Mouse (Mus musculus): ENCODE data around the gene Llph.

Llph gene

DNA sequence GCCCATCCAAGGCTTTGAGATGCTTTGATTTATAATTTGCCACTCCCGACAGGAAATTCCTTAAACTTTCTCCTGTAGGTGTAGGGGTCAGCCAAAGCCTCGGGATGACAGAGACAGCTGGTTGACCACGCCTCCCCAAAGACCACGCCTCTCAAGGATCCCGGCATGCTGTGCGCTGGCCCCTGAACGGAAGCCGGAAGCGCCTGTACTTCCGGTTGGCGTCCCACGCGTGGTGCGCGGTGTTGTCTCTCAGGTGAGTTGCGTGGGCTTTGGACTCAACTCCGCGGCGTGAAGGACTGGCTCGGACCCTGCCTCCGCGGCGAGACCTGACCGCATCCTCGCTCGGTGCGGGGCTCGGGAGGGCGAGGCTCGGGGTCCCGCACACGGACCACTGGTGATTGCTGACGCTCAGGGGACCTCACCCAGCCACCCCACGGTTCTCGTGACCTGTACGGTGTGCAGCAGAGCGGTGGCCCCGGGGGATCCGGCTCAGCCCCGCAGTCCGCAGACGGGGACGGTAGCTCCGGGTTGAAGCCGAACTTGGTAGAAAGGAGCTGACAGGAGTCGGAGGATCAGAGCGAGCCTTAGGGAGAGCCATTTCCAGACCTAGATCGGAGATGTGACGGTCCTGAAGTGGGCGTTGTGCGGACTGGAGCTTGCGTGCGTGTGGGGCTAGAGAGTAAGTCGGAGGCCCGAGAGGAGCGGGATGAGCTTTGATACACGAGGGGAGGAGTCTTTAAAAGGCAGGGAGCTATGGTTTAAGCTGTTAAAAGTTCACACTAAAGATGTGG is at the start of gene Llph:
Llph (plus strand) TSS at position 200 of the 791 bp plus-strand sequence.
- Histone ChIP-seq H3K27me3 (ENCODE audit: insufficient read depth, low read length) (no peaks in the 10 kb centered on the region), H3K9me3 (ENCODE audit: low read length) (no peaks in the 10 kb centered on the region), H3K36me3 (ENCODE audit: insufficient read depth, low read length) (peaks cover 45% of the 10 kb centered on the region), H3K4me3 (replicated peaks; ENCODE audit: low read length) (peak within 1 kb of the TSS; percentile 100), H3K4me1 (replicated peaks; ENCODE audit: low read depth, low read length) (peaks cover 40% of the 10 kb centered on the region)
- no peak for TF ChIP-seq NANOG (IDR thresholded peaks at IDR 0.05; ENCODE audit: borderline replicate concordance, low read length)
- TF ChIP-seq POU5F1 (IDR thresholded peaks at IDR 0.05; ENCODE audit: borderline replicate concordance, low read length) = no peak
- no peak for TF ChIP-seq CTCF (conservative IDR thresholded peaks at IDR 0.05; ENCODE audit: low read length)

- Histone ChIP-seq H3K4me3 (replicated peaks; ENCODE audit: low read length) (no peak overlapping the region), H3K9me3 (ENCODE audit: low read length) (peaks cover 11% of the 10 kb centered on the region), H3K36me3 (ENCODE audit: insufficient read depth, low read length) (0 out of 2 replicates have a peak, but pooled peaks cover 3% of the 10 kb centered on the region), H3K4me1 (replicated peaks; ENCODE audit: low read depth, low read length) (no peaks in the 10 kb centered on the region), H3K27me3 (ENCODE audit: insufficient read depth, low read length) (no peaks in the 10 kb centered on the region)
- TF ChIP-seq NANOG (IDR thresholded peaks at IDR 0.05; ENCODE audit: borderline replicate concordance, low read length) (no peak), CTCF (conservative IDR thresholded peaks at IDR 0.05; ENCODE audit: low read length) (no peak), POU5F1 (IDR thresholded peaks at IDR 0.05; ENCODE audit: borderline replicate concordance, low read length) (no peak)
Measured at GRCm38 (mm10) chr10:120182887-120183286, 44.0 kb upstream of the Llph start.

GRCm38 (mm10) chr10:120183342-120183741 is 43.5 kb upstream of the Llph start:
- no peaks in the 10 kb centered on the region for H3K4me1 ChIP-seq (replicated peaks; ENCODE audit: low read depth, low read length)
- no peaks in the 10 kb centered on the region for H3K27me3 ChIP-seq (ENCODE audit: insufficient read depth, low read length)
- H3K4me3 ChIP-seq (replicated peaks; ENCODE audit: low read length) = no peak overlapping the region
- peaks cover 9% of the 10 kb centered on the region for H3K9me3 ChIP-seq (ENCODE audit: low read length)
- 0 out of 2 replicates have a peak, but pooled peaks cover under 1% of the 10 kb centered on the region for H3K36me3 ChIP-seq (ENCODE audit: insufficient read depth, low read length)
- TF ChIP-seq NANOG (IDR thresholded peaks at IDR 0.05; ENCODE audit: borderline replicate concordance, low read length) (no peak), CTCF (conservative IDR thresholded peaks at IDR 0.05; ENCODE audit: low read length) (no peak), POU5F1 (IDR thresholded peaks at IDR 0.05; ENCODE audit: borderline replicate concordance, low read length) (no peak)

- H3K9me3 ChIP-seq (ENCODE audit: low read length) = no peaks in the 10 kb centered on the region; the same call in 1 of the 2 replicates
- no peaks in the 10 kb centered on the region for H3K36me3 ChIP-seq (ENCODE audit: insufficient read depth, low read length)
- no peaks in the 10 kb centered on the region for H3K27me3 ChIP-seq (ENCODE audit: insufficient read depth, low read length)
- peaks cover 30% of the 10 kb centered on the region for H3K4me1 ChIP-seq (replicated peaks; ENCODE audit: low read depth, low read length)
- H3K4me3 ChIP-seq (replicated peaks; ENCODE audit: low read length) = no peak overlapping the region
- TF ChIP-seq NANOG (IDR thresholded peaks at IDR 0.05; ENCODE audit: borderline replicate concordance, low read length) (no peak), CTCF (conservative IDR thresholded peaks at IDR 0.05; ENCODE audit: low read length) (no peak)
Measured at GRCm38 (mm10) chr10:120188513-120188912, 38.4 kb upstream of the Llph start.

DNA sequence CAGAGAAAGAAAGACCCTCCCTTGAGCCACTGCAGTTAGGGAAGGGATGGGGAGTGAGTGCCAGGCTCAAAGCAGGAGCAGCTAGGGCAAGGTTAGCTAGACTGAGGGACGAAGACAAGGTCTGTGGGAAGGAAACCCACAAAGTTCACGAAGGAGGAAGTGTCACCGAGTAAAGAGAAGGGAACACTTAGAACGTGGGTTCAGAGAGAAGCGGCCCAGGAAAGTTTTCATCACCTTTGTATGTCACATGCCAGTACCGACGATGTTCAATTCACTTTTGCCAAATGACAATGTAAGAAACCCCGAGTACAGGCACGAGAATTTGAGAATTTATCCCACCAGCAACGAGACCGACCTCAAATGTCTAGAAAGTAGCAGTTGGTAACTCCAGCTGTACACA is 37.6 kb upstream of the Llph start:
- Histone ChIP-seq H3K4me3 (replicated peaks; ENCODE audit: low read length) (no peak overlapping the region), H3K27me3 (ENCODE audit: insufficient read depth, low read length) (no peaks in the 10 kb centered on the region), H3K9me3 (ENCODE audit: low read length) (no peaks in the 10 kb centered on the region; the same call in 1 of the 2 replicates), H3K36me3 (ENCODE audit: insufficient read depth, low read length) (no peaks in the 10 kb centered on the region), H3K4me1 (replicated peaks; ENCODE audit: low read depth, low read length) (peaks cover 30% of the 10 kb centered on the region)
- TF ChIP-seq NANOG (IDR thresholded peaks at IDR 0.05; ENCODE audit: borderline replicate concordance, low read length) (no peak), CTCF (conservative IDR thresholded peaks at IDR 0.05; ENCODE audit: low read length) (no peak), POU5F1 (IDR thresholded peaks at IDR 0.05; ENCODE audit: borderline replicate concordance, low read length) (no peak)

- H3K9me3 ChIP-seq (ENCODE audit: low read length) = no peaks in the 10 kb centered on the region; the same call in 1 of the 2 replicates
- peaks cover 30% of the 10 kb centered on the region for H3K4me1 ChIP-seq (replicated peaks; ENCODE audit: low read depth, low read length)
- TF ChIP-seq POU5F1 (IDR thresholded peaks at IDR 0.05; ENCODE audit: borderline replicate concordance, low read length) (no peak), CTCF (conservative IDR thresholded peaks at IDR 0.05; ENCODE audit: low read length) (no peak), NANOG (IDR thresholded peaks at IDR 0.05; ENCODE audit: borderline replicate concordance, low read length) (no peak)
- H3K36me3 ChIP-seq (ENCODE audit: insufficient read depth, low read length) = no peaks in the 10 kb centered on the region
- H3K4me3 ChIP-seq (replicated peaks; ENCODE audit: low read length) = no peak overlapping the region
- no peaks in the 10 kb centered on the region for H3K27me3 ChIP-seq (ENCODE audit: insufficient read depth, low read length)
Measured at GRCm38 (mm10) chr10:120189782-120190181, 37.1 kb upstream of the Llph start.

GRCm38 (mm10) chr10:120191165-120191564 is 35.7 kb upstream of the Llph start:
- peaks cover 30% of the 10 kb centered on the region for H3K4me1 ChIP-seq (replicated peaks; ENCODE audit: low read depth, low read length)
- H3K36me3 ChIP-seq (ENCODE audit: insufficient read depth, low read length) = no peaks in the 10 kb centered on the region
- no peaks in the 10 kb centered on the region; the same call in 1 of the 2 replicates for H3K9me3 ChIP-seq (ENCODE audit: low read length)
- no peak overlapping the region for H3K4me3 ChIP-seq (replicated peaks; ENCODE audit: low read length)
- no peaks in the 10 kb centered on the region for H3K27me3 ChIP-seq (ENCODE audit: insufficient read depth, low read length)
- no peak for TF ChIP-seq NANOG (IDR thresholded peaks at IDR 0.05; ENCODE audit: borderline replicate concordance, low read length)
- TF ChIP-seq POU5F1 (IDR thresholded peaks at IDR 0.05; ENCODE audit: borderline replicate concordance, low read length) = no peak
- TF ChIP-seq CTCF (conservative IDR thresholded peaks at IDR 0.05; ENCODE audit: low read length) = no peak

- TF ChIP-seq NANOG (IDR thresholded peaks at IDR 0.05; ENCODE audit: borderline replicate concordance, low read length) (no peak), CTCF (conservative IDR thresholded peaks at IDR 0.05; ENCODE audit: low read length) (no peak), POU5F1 (IDR thresholded peaks at IDR 0.05; ENCODE audit: borderline replicate concordance, low read length) (no peak)
- no peak overlapping the region for H3K4me3 ChIP-seq (replicated peaks; ENCODE audit: low read length)
- no peaks in the 10 kb centered on the region for H3K27me3 ChIP-seq (ENCODE audit: insufficient read depth, low read length)
- no peaks in the 10 kb centered on the region for H3K9me3 ChIP-seq (ENCODE audit: low read length)
- H3K4me1 ChIP-seq (replicated peaks; ENCODE audit: low read depth, low read length) = peaks cover 33% of the 10 kb centered on the region
- H3K36me3 ChIP-seq (ENCODE audit: insufficient read depth, low read length) = no peaks in the 10 kb centered on the region
Measured at GRCm38 (mm10) chr10:120192278-120192677, 34.6 kb upstream of the Llph start.

Data from E14TG2a.4 (cell line).